Mouse (Mus musculus) brain, embryonic 18.5 days (tissue): ENCODE data around the gene Ift88.

Source experiments
- DNase-seq: peaks from one replicate; pipeline ENCODE4 v3.0.0-alpha.2; 2012; ENCODE audit warnings: low read depth, low spot score

The Ift88 gene

DNA sequence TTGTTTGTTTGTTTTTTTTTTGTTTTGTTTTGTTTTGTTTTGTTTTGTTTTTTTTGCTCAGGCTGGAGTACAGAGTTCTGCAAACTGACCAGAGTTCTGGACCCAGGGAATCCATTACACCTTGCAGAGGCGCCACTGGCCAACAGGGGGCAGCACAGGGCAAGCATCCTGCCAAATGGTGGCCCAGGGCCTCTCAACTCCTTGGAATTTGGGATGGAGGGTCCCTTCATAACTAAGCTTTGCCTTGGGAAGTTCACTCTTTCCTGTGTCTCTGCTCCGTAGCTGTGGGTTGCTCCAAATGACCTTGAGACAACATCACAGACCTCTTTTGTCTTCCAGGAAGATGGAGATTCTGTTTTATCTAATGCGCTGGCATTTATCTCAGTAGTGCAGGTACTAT is 109.4 kb downstream of the Ift88 start:
- no peak for DNase-seq

DNA sequence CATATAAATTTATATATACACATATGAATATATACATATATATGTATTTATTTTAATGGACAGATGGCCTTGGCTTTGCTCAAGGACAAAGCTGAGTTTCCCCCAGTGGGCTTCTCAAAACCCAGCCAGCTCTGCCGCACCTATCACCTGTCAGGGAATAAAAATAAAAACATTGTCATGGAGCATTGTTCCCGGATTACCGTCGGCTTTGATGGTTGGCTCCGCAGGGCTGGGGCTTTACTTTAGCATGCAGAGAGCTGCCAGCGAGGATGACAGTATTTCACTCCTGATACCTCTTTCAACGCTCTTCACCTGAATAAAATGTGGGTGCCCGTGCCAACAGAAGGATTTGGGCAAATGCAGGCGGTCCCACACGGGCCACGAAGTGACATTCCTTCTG is 110.0 kb downstream of the Ift88 start:
- no peak for DNase-seq

DNA sequence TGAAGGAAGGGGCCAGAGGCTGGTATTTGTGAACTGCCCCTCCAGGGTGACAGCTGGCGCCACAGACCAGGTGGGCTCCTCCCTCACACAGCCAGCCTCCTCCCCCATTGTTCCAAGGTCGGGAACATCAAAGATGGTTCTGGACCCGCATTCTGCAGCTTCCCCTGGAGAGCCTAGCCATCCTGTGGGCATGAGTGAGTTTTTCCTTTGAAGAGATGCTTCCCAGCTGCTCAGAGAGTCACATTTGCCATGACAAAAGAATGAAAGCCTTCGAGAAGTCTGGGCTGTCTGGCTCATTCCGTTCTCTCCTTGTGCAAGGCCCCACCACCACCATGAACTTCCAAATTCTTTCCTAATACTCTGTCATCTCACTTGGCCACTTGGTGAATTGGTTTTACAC is 110.5 kb downstream of the Ift88 start:
- DNase-seq: no peak

DNA sequence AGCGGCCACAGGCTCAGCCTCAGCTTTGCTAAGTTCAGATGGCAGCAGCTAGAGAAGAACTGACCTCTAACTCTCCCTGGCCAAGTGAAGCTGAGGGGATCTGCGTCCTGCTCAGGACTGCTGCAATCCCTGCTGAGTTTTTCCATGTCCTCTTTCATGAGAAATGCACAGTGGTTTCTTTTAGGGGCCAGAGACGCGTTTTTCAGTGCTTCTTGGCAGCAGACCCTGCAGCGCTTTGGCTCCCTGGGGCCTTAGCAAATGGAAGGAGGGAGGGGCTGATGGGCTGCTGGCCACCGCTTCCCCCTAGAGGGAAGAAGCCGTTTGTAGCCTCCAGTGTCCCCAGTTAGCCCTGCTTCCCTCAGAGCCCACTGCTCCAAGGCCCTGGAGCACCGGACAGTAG is 111.1 kb downstream of the Ift88 start:
- no peak for DNase-seq

DNA sequence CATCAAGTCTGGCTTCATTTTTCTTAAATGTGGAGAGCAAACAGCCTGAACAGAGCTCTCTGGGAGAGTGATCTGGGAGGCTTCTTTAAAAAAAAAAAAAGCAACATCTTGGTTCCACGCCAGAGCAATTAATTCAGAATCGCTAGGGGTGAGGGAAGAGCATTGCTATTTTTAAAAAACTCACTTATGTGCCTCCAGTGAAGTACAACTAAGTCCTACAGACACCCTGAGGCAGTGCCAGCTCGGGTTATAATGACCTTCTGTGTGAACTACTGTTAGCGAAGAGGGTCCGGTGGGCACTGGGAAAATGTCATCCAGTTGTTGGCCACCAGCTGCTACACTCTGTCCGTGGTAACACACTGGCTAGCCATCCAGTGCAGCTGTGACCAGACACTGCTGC is 111.8 kb downstream of the Ift88 start:
- DNase-seq: no peak

DNA sequence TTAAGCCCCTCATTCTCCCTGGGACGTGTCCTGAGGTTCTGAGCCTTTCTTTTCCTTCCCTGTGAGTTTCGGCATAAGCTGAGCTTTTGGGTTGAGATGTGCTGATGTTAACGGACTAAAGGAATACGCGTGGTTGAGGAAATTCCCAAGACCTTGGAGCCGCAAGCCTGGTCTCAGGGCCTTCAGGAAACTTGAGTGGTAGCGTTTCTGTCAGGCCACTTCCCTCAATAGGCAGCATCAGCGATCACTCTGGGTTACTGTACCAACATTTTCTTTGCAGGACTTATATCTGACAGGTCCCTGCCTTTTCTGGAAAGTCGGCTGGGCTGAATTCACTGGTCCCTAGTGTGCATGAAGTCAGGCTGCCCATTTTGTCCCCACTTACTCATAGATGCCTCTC is 113.0 kb downstream of the Ift88 start:
- no peak for DNase-seq

DNA sequence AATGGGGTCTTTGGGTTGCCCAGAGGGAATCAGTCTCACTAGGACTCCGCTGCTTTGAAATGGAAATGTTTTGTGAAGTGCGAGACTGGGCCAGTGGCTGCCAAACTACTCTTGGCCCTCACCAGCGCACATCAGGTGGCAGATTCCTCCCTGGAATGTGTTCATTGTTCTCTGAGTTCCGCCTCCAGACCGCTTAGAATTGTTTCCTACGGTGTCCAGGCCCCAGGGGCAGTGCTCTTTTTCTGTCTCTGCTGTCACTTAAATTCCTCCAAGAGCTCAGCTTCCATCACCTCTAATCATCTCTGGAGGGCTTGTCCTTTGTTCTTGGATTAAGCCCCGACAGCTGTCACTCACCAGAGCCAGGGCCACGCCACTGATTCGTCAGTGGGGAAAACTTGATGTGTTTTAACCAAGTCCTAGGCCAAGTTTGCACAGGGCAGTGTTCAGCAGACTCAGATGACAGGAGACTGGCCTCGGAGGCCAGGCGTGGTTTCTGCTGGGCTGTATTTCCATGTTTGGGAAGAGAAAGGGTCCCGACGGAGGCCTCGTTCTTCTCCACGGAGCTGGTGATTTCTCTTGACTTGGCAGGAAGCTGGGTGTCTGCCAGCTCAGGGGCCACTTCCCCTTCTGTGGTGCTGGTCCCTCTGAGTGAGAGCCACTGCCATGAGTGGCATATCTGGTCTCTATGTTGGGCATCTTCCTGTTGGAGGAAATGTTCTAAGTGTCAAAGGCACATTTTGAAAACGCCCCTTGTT is 113.6 kb downstream of the Ift88 start:
- no peak for DNase-seq

DNA sequence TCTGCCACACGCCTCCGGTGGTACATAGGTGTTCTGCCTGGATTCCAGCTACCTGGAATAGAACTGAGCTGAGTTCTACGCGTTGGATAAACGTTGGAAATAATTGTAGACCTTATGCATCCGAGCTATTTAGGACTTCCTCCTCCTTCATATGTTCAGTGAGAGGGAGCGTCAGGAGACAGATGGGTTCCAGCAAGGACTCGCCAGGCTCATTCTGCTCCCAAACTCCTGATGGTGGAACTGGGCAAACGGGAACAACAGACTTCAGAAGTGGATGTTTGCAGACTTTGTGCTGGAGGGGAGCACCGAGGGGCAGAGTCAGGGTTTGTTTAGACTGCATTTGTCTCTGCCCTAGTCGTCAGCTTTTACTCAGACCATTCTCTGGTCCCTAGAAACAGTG is 116.8 kb downstream of the Ift88 start:
- DNase-seq: no peak

DNA sequence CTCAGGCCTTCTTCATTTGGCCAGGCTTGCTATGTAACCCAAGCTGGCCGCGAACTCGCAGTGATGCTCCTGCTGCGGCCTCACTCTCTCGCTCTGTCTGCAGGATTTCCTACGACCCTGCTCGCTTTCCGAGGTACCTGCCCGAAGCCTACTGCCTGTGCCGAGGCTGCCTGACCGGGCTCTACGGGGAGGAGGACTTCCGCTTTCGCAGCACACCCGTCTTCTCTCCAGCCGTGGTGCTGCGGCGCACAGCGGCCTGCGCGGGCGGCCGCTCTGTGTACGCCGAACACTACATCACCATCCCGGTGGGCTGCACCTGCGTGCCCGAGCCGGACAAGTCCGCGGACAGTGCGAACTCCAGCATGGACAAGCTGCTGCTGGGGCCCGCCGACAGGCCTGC is 118.4 kb downstream of the Ift88 start:
- DNase-seq: no peak

DNA sequence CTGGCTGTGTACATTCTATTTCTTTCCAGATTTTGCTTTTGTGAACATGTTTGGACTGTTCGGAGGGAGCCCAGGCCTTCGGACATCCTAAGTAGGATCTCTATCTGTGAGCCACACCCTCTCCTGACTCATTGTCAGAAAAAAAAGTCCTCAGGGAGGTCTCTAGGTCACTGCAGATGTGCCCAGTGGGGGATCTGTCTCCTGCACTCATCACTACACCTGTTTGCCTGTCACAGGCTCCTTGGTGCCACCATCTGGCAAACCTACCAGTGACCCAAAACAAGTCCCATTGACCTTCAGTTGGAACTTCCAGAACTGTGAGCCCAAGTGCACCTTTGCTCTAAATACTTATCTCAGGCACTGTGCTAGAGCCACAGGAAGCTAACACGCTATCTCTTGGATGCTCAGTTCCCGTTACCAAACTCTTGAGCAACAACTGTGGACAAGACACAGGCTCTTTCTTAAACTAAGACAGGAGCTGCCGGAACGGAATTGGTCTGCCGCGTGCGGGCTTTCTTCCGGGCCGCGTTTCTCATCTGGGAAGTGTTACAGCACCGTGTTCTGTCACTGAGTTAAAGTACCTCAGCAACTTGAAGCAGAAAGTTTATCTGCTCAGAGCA is 119.7 kb downstream of the Ift88 start:
- no peak for DNase-seq

DNA sequence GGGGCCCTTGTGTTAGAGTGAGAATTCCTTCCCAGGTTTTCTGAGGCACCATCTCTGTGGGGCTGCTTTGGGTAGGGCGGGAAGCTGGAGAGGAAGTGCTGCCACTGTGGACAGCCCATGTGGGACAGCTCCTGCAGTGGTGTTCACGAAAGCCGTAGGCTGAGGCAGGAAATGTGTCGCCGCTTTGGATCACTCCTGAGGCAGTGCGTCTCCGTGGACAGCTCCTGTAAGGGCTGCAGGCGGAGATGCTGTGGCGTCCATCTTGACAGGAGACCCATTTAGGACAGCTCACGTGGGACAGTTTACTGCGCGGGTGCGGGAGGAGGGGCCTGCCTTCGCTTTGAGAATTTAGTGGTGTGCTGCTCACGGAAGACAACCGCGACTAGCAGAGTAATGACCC is 121.7 kb downstream of the Ift88 start:
- no peak for DNase-seq

DNA sequence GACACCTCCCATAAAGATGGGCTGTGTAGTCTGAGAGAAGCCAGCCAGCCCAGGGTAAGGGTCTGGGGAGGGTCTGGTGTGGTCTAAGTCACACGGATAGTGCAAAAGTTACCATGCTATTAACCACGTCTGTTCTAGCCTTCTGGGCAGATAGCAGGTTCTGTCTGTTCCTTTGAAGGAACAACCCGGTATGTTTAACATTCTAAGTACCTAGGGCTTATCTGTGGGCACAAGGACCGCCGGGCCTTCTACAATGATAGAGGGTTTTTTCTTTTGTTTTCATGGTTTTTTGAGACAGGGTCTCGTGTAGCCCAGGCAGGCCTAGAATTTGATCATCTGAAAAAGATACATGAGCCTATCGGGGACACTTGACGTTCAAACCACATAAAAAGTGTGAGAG is 122.3 kb downstream of the Ift88 start:
- no peak for DNase-seq

DNA sequence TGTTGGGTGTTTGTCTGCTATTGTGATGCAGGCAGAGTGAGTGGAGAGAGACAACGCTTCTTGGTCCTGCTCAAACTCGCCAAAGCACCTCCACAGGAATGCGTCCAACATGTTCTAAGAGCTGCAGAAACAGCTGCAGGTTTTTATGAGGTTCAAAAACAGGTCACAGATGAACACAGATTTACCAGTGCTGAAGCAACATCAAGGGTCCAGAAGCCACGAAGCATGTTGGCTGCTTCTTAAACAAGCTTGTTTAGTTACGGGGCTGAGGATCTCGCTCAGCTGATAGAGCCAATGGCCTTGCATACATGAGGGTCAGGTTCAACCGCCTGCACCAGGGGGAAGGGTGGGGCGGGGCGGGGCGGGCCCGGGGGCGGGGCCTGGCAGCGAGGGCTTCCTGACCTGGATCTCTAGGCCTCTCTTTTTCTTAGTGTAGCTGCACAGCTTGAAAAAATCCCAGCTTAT is 122.7 kb downstream of the Ift88 start:
- no peak for DNase-seq

DNA sequence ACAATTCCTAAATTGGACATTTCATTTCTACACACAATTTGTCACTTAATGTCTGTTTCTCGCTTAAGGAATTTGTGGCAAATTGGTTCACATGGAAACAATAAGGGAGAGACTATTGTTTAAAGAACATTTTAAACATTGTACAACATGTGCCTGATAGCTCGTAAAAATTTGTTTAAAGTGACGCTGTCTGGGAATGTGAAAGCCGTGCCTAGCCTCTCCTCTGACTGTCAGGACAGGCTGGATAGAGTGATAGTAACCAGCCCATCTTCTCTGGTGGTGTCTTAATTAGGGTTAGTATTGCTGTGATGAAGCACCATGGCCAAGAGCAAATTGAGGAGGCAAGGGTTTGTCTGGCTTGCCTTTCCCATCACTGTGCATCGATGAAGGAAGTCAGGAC is 123.2 kb downstream of the Ift88 start:
- DNase-seq: no peak

DNA sequence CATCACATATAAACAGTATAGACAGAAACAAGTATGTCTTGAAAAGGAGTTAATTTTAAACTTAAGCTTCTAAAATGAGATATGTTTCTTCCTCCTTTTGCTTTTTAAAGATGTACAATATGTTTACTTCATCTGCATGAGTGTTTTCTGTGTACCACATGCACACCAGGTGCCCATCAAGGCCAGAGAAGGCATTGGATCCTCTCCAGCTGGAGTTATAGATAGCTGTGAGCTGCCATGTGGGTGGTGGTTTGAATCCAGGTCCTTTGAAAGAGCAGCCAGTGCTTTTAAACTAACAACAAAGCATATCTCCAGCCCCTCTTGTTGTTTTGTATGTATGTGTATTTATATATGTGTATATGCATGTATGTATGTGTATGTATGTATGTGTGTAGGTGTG is 129.1 kb downstream of the Ift88 start:
- DNase-seq: no peak

DNA sequence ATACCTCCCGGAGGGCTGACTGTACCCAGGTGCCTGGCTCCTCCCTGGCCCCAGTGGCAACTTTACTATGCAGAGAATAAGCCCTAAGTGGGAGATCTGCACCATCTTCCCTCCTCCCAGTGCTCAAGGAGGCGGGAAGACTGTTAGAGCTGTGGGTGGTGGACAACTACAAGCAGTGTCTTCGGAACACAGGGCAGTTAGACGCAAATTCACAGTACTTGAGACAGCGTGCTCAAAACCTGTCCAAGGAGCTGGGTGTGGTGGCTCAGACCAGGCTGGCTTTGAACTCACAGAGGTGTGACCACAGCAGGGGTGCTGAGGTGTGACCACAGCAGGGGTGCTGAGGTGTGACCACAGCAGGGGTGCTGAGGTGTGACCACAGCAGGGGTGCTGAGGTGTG is 130.6 kb downstream of the Ift88 start:
- DNase-seq: no peak

DNA sequence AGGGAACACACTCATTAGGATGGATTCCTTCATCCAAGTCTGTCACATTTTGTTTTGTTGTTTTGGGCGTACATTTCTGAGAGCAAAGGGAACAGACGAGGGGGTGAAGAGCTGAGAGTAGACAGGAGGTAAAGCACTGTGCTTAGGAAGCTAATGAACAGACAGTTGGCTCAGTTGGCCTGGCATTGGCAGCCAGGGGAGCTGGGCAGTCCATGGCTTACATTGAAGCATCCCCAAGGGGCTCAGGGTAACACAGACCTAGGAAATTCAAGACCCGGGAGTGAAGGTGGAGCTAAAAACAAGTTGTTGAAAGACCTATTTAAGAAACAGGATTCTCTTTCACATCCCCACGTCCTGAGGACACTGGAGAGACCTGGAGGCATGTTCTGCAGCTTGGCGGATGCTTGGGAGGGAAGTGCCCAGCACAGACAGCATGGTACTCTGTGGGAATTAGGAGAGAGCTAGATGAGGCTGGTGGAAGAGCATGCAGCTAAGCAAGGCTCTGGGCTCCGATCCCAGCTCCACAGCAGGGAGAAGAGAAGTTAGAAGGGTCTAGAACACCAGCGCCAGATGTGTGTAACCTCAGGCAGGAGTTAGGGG is 131.7 kb downstream of the Ift88 start:
- DNase-seq: no peak

DNA sequence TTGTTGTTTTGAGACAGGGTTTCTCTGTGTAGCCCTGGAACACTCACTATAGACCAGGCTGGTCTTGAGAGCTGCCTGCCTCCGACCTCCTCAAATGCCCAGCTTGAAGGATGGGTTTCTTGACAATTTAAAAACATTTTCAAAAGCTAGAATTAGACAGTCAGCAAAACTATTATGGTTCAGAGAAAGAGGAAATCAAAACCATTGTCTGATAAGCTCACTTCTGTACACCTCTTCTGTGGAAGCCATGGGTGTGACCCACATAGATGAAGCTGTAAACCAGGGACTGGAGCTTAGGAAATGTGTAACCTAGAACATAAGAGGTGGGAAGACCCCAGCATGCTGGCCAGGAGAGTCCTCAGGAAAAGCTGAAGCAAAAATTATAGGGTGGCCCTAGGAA is 133.1 kb downstream of the Ift88 start:
- DNase-seq: no peak

DNA sequence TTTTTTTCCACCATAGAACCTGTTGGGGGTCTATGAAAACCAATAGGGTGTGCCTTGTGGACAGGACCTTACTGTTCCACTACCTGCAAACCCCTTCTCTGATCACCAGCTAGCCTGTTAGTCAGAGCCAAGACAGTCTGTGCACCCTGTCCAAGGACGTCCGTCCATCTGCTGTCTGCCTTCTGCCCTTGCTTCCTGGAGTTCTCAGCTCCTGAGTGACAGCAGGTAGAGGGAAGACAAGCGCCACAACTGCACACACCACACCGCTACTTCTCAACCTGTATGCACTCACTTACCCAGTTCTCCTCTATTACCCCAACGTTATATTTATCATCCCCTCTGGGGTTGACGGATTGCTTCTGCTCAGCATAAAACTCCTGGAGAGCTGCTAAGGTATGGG is 141.8 kb downstream of the Ift88 start:
- DNase-seq: no peak
